Mouse (Mus musculus) v-Abl transformed pro-B cells (cell line): Measurements from ENCODE around the gene Kcnk10.

ENCODE experiments used
- in situ Hi-C, 2 experiments: fragments of 400-800 bp; cut with MboI; formaldehyde crosslinking; loops; one replicate each; pipeline ENCODE4 v1.15.1; 2025; ENCODE audit not compliant: unreplicated experiment in 2 of 2

Gene Kcnk10

DNA sequence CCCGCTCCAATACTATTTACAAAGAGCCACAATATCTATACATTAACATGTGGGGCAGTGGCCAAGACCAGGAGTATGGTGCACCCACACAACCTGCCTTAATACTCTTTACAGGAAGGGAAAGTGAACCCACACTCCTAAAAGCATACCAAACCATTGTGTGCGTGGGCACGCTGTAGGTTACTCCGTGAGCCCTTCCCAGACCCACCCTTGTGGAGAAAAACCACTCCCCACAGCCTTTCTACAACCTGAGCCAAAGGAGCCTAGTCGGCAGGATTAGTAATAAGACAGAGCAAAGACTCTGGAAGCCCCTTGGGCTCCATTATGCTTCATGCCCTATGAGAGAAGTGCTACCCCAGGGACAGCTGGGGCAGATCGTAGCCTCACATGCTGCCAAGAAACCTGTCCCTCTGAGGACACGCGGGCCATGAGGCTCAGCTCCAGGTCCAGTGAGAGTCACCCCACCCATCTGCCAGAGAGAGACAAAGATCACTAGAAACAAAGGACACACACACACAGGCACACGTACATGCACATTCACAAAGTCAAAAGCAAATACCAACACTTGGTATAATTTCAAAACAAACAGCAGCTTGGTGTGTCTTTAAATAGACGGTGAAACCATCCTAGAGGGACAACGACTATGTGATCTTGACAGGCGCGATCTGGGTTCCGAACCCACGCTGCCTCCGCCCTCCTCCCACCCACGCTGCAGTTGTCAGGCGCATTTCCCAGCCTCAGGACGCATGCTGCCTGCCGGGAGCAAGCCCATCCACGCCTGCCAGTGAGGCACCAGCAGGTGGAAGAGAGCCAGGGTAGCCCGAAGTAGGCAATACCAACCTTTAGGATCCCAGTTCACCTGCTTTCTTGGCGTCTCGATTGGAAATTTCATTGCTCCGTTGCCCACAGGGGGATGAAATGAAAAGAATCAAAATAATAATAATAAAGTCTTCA is 4.5 kb downstream of the Kcnk10 start:
- in situ Hi-C loops, result loop anchor here in 1 of 2 experiments (5.0 kb wide), 1 partner anchor 51 kb away; no protein-coding TSS in a partner anchor

DNA sequence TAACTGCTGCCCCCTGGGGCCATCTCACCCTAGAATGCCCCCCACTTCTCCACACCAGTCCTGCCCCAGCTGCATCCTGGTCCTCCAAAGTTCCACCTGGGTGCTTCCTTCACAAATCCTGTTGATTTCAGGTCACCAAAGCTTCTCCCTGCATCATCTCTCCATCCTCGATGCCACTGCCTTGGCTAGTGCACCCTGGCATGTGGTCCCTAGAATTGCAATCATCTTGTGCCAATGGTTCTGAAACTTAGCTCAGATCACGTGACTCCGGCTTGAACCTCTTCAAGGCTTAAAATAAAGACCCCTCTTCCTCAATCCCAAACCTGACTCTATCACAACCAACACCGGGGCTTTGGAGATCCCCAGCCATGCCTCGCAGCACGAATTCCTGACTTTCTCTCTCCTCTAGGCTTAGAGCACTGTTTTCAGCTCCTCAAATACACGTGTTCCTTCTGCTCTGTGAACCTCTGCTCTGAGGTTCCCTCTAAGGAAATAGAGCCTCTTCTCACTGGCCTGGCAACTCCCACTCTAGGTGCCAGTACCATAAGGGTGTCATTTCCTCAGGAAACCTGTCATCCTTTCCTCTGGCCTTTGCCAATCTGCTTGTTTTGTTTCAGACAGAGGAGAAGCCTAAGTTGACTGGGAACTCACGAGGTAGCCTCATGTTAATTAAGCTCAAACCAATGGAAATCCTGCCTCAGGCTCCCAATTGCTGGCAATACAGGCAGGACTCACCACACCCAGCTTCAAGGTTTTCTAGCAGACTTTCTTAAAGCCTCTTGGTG is 6.0 kb downstream of the Kcnk10 start:
- in situ Hi-C loops, result loop anchor here in 1 of 2 experiments (5.0 kb wide), 1 partner anchor 50 kb away; no protein-coding TSS in a partner anchor

DNA sequence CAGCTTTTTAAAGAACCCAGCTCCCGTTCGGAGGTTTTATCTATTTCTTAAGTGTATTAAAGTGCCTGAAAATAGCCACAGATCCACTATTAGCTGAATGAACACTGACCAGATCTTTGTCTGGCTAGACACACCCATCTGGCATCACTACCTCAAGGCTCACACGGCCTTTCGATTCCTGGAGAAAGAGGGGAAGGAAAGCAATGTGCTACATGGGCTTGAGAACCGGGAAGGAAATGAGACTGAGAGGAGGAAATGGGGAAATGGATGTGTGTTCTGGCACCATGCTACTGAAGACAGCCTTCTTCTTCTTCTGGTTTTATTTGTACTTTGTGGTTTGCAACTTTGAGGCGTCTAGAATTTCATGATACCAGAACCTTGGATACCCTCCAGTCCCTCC is 8.7 kb downstream of the Kcnk10 start:
- in situ Hi-C loops, result no loop called here

DNA sequence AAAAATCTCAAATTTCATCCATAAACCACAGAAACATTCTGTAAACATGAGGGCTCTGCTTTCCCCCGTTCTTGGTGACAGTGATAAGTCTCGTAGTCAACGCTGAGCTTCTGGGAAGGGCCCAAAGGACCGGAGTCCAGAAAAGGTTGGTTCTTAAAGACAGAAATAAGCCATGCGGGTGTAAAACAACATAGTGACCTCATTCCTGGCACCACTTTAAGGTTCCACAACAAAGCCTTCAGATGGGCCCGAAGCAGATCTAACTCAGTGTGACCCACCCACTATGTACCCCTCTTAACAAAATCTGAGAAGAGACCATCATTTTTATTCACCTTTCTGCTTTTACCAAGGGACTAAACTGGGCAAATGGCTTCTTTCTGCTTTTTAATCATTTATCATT is 10.2 kb downstream of the Kcnk10 start:
- in situ Hi-C loops, result no loop called here

DNA sequence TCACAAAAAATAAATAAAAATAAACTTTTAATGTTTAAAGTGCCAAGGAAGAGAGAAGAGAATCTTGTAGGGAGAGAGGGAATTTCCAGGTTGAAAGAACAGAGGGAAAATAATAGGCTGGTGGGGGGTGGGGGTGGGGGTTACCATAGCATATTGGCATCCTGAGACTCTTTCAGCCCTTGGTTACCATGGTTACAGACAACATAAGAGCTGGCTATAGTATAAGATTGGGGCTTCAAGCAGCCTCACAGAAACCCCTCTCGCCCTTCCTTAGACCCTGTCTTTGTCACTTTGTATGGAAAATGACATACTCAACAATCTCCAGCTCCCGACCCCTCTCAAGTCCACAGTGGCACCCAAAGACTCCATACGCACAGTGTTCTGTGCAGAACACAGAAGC is 13.7 kb downstream of the Kcnk10 start:
- in situ Hi-C loops, result no loop called here

DNA sequence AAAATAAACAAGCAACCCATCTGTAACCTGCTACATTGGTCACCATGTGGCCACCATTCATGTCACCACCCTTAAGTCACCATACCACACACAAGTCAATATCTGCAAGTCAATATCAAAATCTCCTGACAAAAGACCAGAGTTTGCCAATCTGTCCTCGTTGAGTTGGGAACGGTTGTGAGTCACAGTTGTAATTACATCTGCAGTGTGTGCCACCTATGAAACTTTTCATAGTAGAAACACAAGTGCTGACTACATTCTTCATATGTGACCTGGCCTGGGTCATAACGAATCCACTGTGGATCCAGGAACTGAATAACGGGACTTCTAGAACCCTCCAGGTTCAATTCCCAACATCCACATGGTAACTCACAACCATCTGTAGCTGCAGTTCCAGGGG is 14.8 kb downstream of the Kcnk10 start:
- in situ Hi-C loops, result no loop called here

DNA sequence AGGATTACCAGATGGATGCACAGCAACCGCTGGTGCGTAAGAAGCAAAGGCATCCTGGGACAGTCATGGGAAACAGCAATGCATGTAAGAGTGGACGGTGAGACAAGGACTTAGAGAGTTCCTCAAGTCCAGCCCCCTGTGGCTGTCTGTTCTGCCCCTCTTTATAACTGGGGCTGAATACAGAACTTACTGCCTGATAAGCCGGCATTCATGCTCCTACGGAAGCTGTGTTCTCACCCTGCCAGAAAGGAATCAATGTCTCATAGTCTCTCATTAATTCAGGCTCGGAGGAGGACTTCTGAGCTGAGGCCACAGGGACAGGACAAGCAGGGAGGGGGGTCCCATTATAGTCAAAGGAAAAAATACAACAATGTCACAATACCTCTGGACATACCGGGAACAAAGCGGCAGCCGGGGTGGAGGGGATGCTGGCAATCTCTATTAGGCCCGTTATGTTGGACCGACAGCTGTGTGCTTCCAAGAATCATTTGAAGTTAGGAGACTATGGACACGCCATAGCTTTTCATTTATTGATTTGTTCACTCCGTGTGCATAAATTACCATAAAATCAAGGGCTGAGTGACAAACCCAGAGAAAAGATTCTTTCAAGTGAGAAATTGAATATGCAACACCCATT is 15.7 kb downstream of the Kcnk10 start:
- in situ Hi-C loops, result no loop called here

DNA sequence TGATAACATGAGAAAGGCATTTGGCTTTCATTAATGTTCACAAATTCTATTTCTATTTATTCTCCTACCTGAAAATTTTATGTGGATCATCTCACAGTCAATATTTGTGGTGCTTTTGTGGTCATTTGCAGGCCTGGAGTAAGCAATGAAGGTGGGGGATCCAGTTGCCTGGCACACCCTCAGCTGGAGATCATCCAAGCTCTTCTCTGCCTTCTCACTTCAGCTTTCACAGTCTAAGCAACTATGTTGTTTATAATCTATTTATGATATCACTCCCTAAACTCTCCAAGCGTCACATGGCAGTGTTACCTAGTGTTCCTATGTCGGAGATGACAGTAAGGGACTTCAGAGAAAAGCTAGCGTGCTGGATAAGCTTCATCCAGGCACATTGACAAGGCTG is 18.1 kb downstream of the Kcnk10 start:
- in situ Hi-C loops, result no loop called here

DNA sequence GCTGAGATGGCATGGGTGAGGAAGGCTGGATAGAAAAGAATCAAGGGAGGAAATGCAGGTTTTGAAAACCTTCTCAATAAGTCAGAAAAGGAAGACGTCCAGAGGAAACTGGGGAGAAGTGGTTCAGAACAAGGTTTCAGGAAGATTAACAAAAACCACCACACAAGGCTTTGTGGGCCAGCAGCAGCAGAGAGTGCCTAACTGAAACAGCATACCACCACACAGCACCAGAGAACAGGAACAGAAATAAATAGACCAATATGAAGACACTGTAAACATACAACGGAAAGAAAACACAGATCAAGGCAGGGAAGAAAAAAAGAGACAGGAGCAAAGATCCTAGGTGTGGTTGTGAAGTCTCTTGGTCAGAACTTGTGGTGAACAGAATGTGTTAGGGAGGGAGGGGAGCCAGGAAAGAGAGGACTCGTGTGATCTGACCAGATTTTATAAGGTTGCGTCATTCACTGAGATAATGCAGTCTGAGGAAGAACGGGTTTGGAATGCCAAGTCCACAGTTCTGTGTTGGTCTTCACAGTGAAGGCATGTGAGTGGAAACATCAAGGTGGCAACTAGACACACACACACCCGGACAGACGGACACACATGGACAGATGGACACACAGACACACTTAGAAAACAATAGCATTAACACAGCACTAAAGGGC is 21.0 kb downstream of the Kcnk10 start:
- in situ Hi-C loops, result no loop called here

DNA sequence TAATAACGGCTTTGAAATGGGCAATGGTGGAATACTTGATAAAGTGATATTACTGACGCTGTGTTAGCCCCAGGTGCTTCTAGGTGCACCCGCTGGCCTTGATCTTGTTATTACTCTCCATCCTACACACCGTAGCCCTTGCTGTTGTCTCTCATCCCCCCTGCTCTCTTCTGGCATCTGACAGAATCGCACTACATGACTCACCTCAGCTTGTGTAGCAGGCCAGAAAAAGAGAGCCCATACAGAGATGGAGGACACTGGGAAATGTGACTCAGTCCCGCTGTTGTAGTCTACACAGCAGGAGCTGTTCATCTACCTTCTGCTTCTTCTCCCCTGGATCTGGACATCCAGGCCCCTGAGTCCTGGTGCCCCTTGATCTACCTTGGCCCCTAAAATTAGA is 28.1 kb downstream of the Kcnk10 start:
- in situ Hi-C loops, result no loop called here

DNA sequence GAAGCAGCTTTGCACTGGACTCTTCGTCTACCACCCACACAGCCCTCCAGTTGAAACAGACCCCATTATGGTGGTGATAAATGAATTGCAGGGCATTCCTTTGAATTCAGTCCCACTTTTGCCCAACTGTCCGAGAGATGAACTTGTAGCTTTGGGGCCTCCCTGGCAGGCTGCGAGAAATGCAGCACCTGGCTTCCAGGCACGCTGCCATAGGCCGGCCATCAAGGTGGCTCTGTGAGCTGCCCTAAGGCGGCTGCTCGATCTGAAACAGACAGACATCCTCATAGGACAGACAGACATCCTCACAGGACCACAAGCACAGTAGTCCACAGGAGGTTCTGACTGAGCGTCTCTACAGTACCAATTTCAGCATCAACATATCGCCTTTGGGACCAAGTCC is 30.0 kb downstream of the Kcnk10 start:
- in situ Hi-C loops, result no loop called here

DNA sequence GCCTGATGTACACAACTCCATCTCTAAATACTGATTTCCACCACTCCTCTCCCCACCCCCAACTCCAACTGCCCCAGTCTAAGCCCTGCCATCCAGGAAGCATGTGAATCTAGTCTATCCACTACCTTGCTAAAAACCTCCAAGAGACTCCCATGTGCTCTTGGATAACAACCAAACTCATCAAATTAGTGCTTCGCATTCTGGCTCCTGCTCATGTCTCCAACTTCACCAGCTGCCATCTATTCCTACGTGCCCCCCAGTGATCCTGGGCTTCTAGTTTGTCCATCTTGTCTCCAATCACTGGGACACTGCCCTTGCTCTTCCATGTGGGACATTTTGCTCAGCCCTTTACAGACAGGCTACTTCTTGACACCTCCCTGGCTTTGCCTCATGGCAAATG is 32.2 kb downstream of the Kcnk10 start:
- in situ Hi-C loops, result no loop called here

DNA sequence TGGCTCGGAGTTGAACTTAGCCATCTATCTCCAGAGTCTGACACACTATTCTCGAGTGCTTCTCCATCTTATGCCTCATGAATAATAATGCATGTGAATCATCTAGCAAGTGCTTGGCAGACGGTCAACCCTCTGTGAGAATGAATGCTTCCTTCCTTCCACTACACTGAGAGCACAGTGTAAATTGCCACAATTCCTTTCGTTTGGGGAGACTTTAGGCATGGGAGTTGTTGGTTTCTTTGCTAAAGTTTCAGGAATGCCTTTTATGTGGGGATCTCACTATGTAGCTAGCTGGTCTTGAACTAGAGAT is 32.9 kb downstream of the Kcnk10 start:
- in situ Hi-C loops, result no loop called here

DNA sequence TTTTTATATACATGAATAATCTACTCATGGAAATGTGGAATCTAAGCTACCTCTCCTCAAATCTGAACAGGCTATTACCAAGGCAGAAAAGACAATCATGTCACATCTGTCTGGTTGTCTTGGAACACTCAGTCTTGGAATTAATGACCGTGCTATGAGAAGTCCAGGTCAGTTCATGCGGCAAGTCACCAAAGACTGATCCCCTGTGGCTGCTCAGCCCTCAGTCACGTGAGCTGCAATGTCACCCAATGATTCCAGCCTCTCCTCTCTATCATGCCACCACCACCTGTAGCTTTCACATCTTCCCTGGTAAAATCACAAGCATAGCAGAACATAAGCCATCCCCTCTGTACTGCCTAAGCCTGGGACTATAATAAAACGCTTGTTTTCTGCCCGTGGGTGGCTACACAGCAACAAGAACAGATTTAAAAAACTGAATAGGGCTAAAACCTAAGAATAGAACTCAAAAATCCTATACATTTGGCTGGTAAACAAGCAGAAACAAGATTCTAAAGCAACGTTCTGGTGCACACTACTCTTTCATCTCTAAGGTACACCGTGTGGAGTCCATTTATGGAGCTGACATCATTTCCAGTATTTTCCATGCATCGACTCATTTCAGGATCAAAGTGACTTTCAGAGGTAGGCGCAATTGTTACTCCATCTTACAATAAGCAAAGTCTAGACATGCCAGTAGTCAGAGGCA is 33.4 kb downstream of the Kcnk10 start:
- in situ Hi-C loops, result no loop called here

DNA sequence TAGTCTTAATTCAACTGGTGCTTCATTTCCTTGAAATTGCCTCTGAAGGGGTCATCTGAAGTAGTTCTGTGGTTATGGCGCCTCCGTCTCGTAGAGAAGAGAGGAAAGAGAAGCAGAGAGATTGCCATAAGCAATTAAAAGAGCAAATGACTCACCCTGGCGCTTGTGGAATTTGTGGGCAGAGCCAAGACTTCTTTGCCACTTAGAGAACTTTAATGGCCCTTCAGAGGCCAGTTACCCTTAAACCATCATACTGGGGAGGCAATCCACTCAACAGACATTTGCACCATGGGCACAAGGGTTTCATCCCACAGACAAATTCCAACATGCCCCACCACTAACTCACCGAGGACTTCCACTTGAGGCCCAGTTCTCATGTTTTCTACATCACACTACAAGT is 41.4 kb downstream of the Kcnk10 start:
- in situ Hi-C loops, result no loop called here

DNA sequence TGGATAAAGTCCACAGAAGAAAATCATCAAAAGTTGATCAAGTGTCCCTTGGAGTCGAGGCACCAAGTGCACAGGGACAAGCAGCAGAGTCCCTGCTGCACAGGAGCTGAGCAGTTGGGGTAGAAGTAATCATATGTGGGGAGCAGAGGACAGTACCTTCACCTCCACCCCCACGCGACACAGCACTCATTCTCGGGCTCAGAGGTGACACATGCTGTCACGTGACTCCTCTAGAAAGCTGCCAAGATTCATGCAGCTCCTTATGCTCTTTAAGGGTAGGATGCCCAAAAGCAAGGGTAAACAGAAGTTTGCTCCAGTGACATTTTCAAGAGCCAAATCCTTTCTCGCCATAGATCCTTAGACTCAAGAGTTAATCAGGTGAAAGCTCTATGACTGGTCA is 42.1 kb downstream of the Kcnk10 start:
- in situ Hi-C loops, result no loop called here

DNA sequence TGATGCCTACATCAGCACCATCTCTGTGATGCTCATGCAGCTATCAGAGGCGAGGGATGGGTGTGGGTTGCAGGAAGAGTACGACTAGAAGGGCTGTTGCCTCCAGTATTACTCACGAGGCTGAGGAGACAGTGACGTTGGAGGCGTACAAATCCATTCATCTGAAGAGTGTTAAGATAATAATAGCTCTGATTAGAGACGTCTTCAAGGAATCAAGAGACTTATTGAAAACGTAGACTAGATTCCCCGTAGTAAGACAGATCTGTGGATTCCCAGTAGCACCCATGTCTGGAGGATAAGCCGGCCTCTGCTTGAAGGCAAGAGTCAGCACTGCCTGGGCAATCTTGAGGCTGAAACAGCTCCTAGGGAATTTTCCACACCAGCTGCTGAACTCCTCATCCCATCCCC is 42.6 kb downstream of the Kcnk10 start:
- in situ Hi-C loops, result no loop called here

DNA sequence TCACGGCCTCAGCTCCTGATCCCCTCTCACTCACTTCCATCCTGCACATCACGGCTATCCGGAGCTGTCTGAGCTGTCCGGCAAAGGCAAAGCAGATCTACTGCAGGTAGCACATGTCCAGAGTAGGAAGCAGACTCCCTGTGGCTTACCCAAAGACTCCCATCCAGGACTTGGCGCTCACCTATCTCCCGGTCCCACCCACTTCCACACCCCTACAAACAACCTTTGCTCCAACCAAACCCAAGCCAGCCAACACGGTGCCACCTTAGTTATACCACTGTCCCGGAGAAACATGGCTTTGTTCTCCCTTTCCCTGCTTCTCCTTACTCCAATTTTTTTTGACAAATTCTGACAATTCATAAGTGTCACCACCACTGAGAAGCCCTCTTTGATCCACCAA is 49.5 kb downstream of the Kcnk10 start:
- in situ Hi-C loops, result no loop called here

DNA sequence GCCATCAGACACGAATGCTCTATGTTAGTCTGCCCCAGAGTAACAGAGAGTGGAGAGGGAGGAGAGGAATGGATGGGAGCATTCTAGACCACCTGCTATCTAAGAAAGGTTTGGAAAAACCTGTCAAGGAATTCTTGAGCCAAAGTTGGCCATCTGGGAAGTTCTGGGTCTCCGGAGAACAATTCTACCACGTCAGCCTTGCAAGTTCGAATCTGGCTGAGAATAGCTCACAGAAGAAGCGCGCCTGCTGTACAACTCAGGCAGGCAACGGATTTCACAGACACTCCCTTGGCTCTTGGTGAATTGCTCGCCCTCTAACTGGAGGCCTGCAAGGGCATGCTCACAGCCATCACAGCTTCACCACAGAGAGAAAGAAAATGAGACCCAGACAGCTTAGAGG is 52.7 kb downstream of the Kcnk10 start:
- in situ Hi-C loops, result no loop called here
